Mouse (Mus musculus) lung, adult 2 months (tissue): ENCODE results near the gene Polr2j.

Source experiments
- CTCF ChIP-seq: fragments of 200-500 bp; IDR thresholded peaks from 2 replicates; pipeline ENCODE4 v1.5.1; 2011; ENCODE audit warnings: mild to moderate bottlenecking, low read length, control low read depth; ENCODE audit not compliant: insufficient read depth
- POLR2A ChIP-seq: fragments of 200-500 bp; IDR thresholded peaks from 2 replicates; pipeline ENCODE4 v1.6.1; 2011; ENCODE audit warnings: low read depth, mild to moderate bottlenecking, control low read depth, low read length, borderline replicate concordance; ENCODE audit errors: extremely low read depth

GRCm38 (mm10) chr5:136115891-136116783 lies at the start of gene Polr2j:
- TF ChIP-seq POLR2A (peak; percentile 88; the same call in 1 of the 2 replicates), CTCF (peak; percentile 64)
